Comparison of ENCODE assay signal across 7 mouse cellular contexts in genomic region chr14:26386999-26387398, GRCm38 (mm10).
A peak's percentile ranks its signal among the peaks of the same experiment; 100 is the strongest.
DNase-seq lines count a peak whose midpoint lies in the region; ATAC-seq and TF ChIP-seq lines count a peak whose summit lies in the region.
"Not testable (repeated sequence)": the region's sequence is repeated elsewhere in the genome, so short reads cannot be mapped to it uniquely, and the experiment has no call there.

No protein-coding gene starts in this region.

- ATAC-seq in forebrain, embryonic 11.5 days (replicated peaks; ENCODE audit: low FRiP score), result not testable (repeated sequence)
- peak; percentile 60 for ATAC-seq in liver, embryonic 16.5 days (ENCODE audit: low read depth)
- ATAC-seq in stomach, postnatal 0 days (ENCODE audit: low FRiP score, low TSS enrichment), result peak; percentile 47; the same call in 1 of the 2 replicates

- TF ChIP-seq CTCF in stomach, postnatal 0 days (IDR thresholded peaks at IDR 0.05; ENCODE audit: low read depth), result not testable (repeated sequence)

- WGBS in forebrain, embryonic 11.5 days, result 65% methylated on average over 4 of the region's 5 CpGs
- 81% methylated on average over 5 of the region's 5 CpGs for WGBS in heart, embryonic 10.5 days
- 46% methylated on average over 5 of the region's 5 CpGs for WGBS in liver, embryonic 16.5 days (ENCODE audit: insufficient replicate concordance)
- WGBS in stomach, postnatal 0 days, result 25% methylated on average over 4 of the region's 5 CpGs

- TF ChIP-seq EP300 in stomach, postnatal 0 days (optimal IDR thresholded peaks at IDR 0.05), result not testable (repeated sequence)

- H3K4me2 ChIP-seq in forebrain, embryonic 11.5 days (ENCODE audit: low read depth, low read length, severe bottlenecking); liver, embryonic 16.5 days (ENCODE audit: low read depth, low read length); stomach, postnatal 0 days (replicated peaks; ENCODE audit: low read depth): not testable (repeated sequence)

- H3K36me3 ChIP-seq in forebrain, embryonic 11.5 days (ENCODE audit: control insufficient read depth, insufficient read depth, low read length); heart, embryonic 10.5 days; liver, embryonic 16.5 days (ENCODE audit: control insufficient read depth, insufficient read depth); stomach, postnatal 0 days (ENCODE audit: control insufficient read depth, insufficient read depth, low read length): not testable (repeated sequence)

- H3K9me3 ChIP-seq in forebrain, embryonic 11.5 days (ENCODE audit: control insufficient read depth, low read length); heart, embryonic 10.5 days; liver, embryonic 16.5 days (replicated peaks; ENCODE audit: control insufficient read depth, low read length); stomach, postnatal 0 days (ENCODE audit: control insufficient read depth, low read length): not testable (repeated sequence)

- H3K4me1 ChIP-seq in forebrain, embryonic 11.5 days (replicated peaks; ENCODE audit: control insufficient read depth, insufficient read depth, low read length); heart, embryonic 10.5 days; liver, embryonic 16.5 days (ENCODE audit: control insufficient read depth, low read depth, low read length); stomach, postnatal 0 days (replicated peaks; ENCODE audit: control insufficient read depth, insufficient read depth): not testable (repeated sequence)

- H3K9ac ChIP-seq in forebrain, embryonic 11.5 days (ENCODE audit: low read length); liver, embryonic 16.5 days (ENCODE audit: low read depth, low read length); stomach, postnatal 0 days (ENCODE audit: low read length): not testable (repeated sequence)

- not testable (repeated sequence) for H3K27me3 ChIP-seq in forebrain, embryonic 11.5 days (ENCODE audit: control insufficient read depth, insufficient read depth, low read length); heart, embryonic 10.5 days (ENCODE audit: insufficient read depth, poor library complexity, severe bottlenecking); liver, embryonic 16.5 days (ENCODE audit: control insufficient read depth, insufficient read depth, low read depth, low read length); stomach, postnatal 0 days (ENCODE audit: control insufficient read depth, insufficient read depth, low read length)

- H3K4me3 ChIP-seq in forebrain, embryonic 11.5 days (ENCODE audit: low read depth, low read length); heart, embryonic 10.5 days; liver, embryonic 16.5 days (ENCODE audit: low read depth, low read length); stomach, postnatal 0 days (ENCODE audit: low read depth, low read length): not testable (repeated sequence)

- peak; percentile 4 for DNase-seq in forebrain, embryonic 11.5 days (ENCODE audit: low spot score)
- peak; percentile 24 for DNase-seq in heart, embryonic 10.5 days (ENCODE audit: low spot score)
- peak; percentile 37 for DNase-seq in kidney, adult 11 months
- peak; percentile 26 to 33 for DNase-seq in kidney, adult 8-10 months
- peak; percentile 12 to 24 for DNase-seq in kidney, postnatal 36 days
- not testable (repeated sequence) for DNase-seq in stomach, postnatal 0 days (ENCODE audit: low spot score)

- not testable (repeated sequence) for H3K27ac ChIP-seq in forebrain, embryonic 11.5 days (ENCODE audit: low read depth, low read length); heart, embryonic 10.5 days; liver, embryonic 16.5 days (ENCODE audit: low read length); stomach, postnatal 0 days (replicated peaks)
